Mouse (Mus musculus) gastrocnemius, postnatal 25 days (tissue): ENCODE data around the gene Clcn1. TPM values are rescaled to one million over a fixed set of nuclear protein-coding genes. Genes with fewer than 3 reads are reported as not detected.

ENCODE experiments used
- DNase-seq: peaks from one replicate; pipeline ENCODE4 v3.0.0; 2022
- total RNA-seq, 2 experiments: library from RNA; stranded (reverse); gene quantifications; 1 replicate in 1 of 2; 2 replicates in 1 of 2; pipeline ENCODE4 v1.2.3; 2021

Clcn1 gene
- total RNA-seq, 2 experiments from 2014 or later = 105 to 116 TPM

- peak; percentile 77 for DNase-seq
These were observed 63.8 kb downstream of the Clcn1 start for GRCm38 (mm10) chr6:42350021-42350967.

GRCm38 (mm10) chr6:42350968-42351775 is 64.7 kb downstream of the Clcn1 start:
- DNase-seq = no peak

- no peak for DNase-seq
These were observed 65.4 kb downstream of the Clcn1 start for GRCm38 (mm10) chr6:42351776-42352485.

- DNase-seq = no peak
These were observed 66.0 kb downstream of the Clcn1 start for GRCm38 (mm10) chr6:42352486-42352846.

- DNase-seq = no peak
These were observed 66.7 kb downstream of the Clcn1 start for GRCm38 (mm10) chr6:42353180-42353579.

- no peak for DNase-seq
These were observed 67.9 kb downstream of the Clcn1 start for GRCm38 (mm10) chr6:42354076-42355019.

- no peak for DNase-seq
These were observed 68.9 kb downstream of the Clcn1 start for GRCm38 (mm10) chr6:42355366-42355765.

- DNase-seq = no peak
These were observed 69.5 kb downstream of the Clcn1 start for GRCm38 (mm10) chr6:42355794-42356600.

- DNase-seq = no peak
These were observed 70.4 kb downstream of the Clcn1 start for GRCm38 (mm10) chr6:42356913-42357312.

GRCm38 (mm10) chr6:42357901-42358300 is 71.4 kb downstream of the Clcn1 start:
- no peak for DNase-seq

- DNase-seq = no peak
These were observed 72.4 kb downstream of the Clcn1 start for GRCm38 (mm10) chr6:42358901-42359300.

- DNase-seq = no peak
These were observed 73.1 kb downstream of the Clcn1 start for GRCm38 (mm10) chr6:42359364-42360147.

GRCm38 (mm10) chr6:42360231-42360840 is 73.9 kb downstream of the Clcn1 start:
- DNase-seq = no peak

GRCm38 (mm10) chr6:42361041-42361895 is 74.8 kb downstream of the Clcn1 start:
- no peak for DNase-seq

- no peak for DNase-seq
These were observed 75.6 kb downstream of the Clcn1 start for GRCm38 (mm10) chr6:42362074-42362473.

- no peak for DNase-seq
These were observed 76.0 kb downstream of the Clcn1 start for GRCm38 (mm10) chr6:42362497-42362896.

- no peak for DNase-seq
These were observed 76.5 kb downstream of the Clcn1 start for GRCm38 (mm10) chr6:42362974-42363373.

GRCm38 (mm10) chr6:42364066-42364465 is 77.6 kb downstream of the Clcn1 start:
- DNase-seq = no peak
